Mouse (Mus musculus): ENCODE results near the gene Blm. TPM values are rescaled to one million over a fixed set of nuclear protein-coding genes. Genes with fewer than 3 reads are reported as not detected.

The Blm gene
- total and polyA plus RNA-seq, 3 experiments, result 24.1 to 56.2 (median 36.4) TPM

GRCm38 (mm10) chr7:80561271-80561670 lies 26.4 kb upstream of the Blm start:
- dilution Hi-C loops (cut with MboI; ENCODE audit: extremely low pct_ligation_motif_present, extremely low pct_unique_long_range_greater_than_20kb, low sequenced_read_pairs) (loop anchor here (25.0 kb wide), 1 partner anchor 174 kb away; the partner anchor contains the start of gene Fes), in situ Hi-C loops (cut with MboI; ENCODE audit: low pct_ligation_motif_present, low pct_unique_long_range_greater_than_20kb, low sequenced_read_pairs) (no loop called here)
- H3K9me3 ChIP-seq (replicated peaks; ENCODE audit: low read length), result peaks cover 2% of the 10 kb centered on the region
- H3K36me3 ChIP-seq (replicated peaks in 1 of 2; ENCODE audit: control insufficient read depth in 1 of 2, insufficient read depth in 1 of 2, low read length in 1 of 2), result no peaks in the 10 kb centered on the region
- no peak for TF ChIP-seq GABPA (IDR thresholded peaks at IDR 0.05; ENCODE audit: insufficient replicate concordance, low read depth, low read length)
- TF ChIP-seq ZKSCAN1 (IDR thresholded peaks at IDR 0.05; ENCODE audit: borderline replicate concordance, low read depth, low read length), result no peak
- no peak for TF ChIP-seq RAD21 (IDR thresholded peaks at IDR 0.05; ENCODE audit: low read depth, low read length)
- TF ChIP-seq NELFE (IDR thresholded peaks at IDR 0.05; ENCODE audit: low read depth, low read length), result no peak
- TF ChIP-seq ETS1 (conservative IDR thresholded peaks at IDR 0.05; ENCODE audit: low read depth, low read length), result no peak
- TF ChIP-seq CHD1 (IDR thresholded peaks at IDR 0.05; ENCODE audit: low read depth, low read length), result no peak
- no peak for TF ChIP-seq TBP (conservative IDR thresholded peaks at IDR 0.05; ENCODE audit: low read depth, low read length)
- TF ChIP-seq POLR2A (IDR thresholded peaks at IDR 0.05; ENCODE audit: low read depth, low read length), result no peak
- TF ChIP-seq HCFC1 (IDR thresholded peaks at IDR 0.05; ENCODE audit: low read depth, low read length), result no peak
- TF ChIP-seq USF2 (conservative IDR thresholded peaks at IDR 0.05; ENCODE audit: low read depth, low read length), result no peak
- TF ChIP-seq ZC3H11A (IDR thresholded peaks at IDR 0.05; ENCODE audit: low read depth, low read length), result no peak
- no peak for TF ChIP-seq PAX5 (IDR thresholded peaks at IDR 0.05; ENCODE audit: low read length)
- TF ChIP-seq E2F4 (IDR thresholded peaks at IDR 0.05; ENCODE audit: insufficient replicate concordance, low read depth, low read length), result no peak
- no peak overlapping the region for H3K9ac ChIP-seq (ENCODE audit: insufficient read depth, low read depth)
- H3K27ac ChIP-seq (ENCODE audit: insufficient read depth, low read depth), result no peak overlapping the region
- no peak for DNase-seq (ENCODE audit: extremely low read depth)
- no peak overlapping the region for H3K4me2 ChIP-seq (ENCODE audit: insufficient read depth, low read depth, poor library complexity, severe bottlenecking)
- H3K4me1 ChIP-seq (ENCODE audit: control insufficient read depth in 1 of 2, insufficient read depth in 2 of 2), result no peaks in the 10 kb centered on the region
- H3K4me3 ChIP-seq (replicated peaks in 1 of 3; ENCODE audit: low read depth in 2 of 3, low read length in 2 of 3, poor library complexity in 1 of 3), result no peak overlapping the region
- no peaks in the 10 kb centered on the region for H3K79me2 ChIP-seq (replicated peaks; ENCODE audit: control insufficient read depth, extremely low read depth, insufficient read depth, poor library complexity, severe bottlenecking)
- peaks cover 4% of the 10 kb centered on the region for H3K27me3 ChIP-seq (replicated peaks)

GRCm38 (mm10) chr7:80558572-80558971 lies 23.7 kb upstream of the Blm start:
- Histone ChIP-seq H3K79me2 (replicated peaks; ENCODE audit: control insufficient read depth, extremely low read depth, insufficient read depth, poor library complexity, severe bottlenecking) (no peaks in the 10 kb centered on the region), H3K27me3 (replicated peaks) (no peaks in the 10 kb centered on the region), H3K27ac (ENCODE audit: insufficient read depth, low read depth) (no peak overlapping the region), H3K36me3 (replicated peaks in 1 of 2; ENCODE audit: control insufficient read depth in 1 of 2, insufficient read depth in 1 of 2, low read length in 1 of 2) (no peaks in the 10 kb centered on the region), H3K9ac (ENCODE audit: insufficient read depth, low read depth) (no peak overlapping the region), H3K4me3 (replicated peaks in 1 of 3; ENCODE audit: low read depth in 2 of 3, low read length in 2 of 3, poor library complexity in 1 of 3) (no peak overlapping the region), H3K4me1 (ENCODE audit: control insufficient read depth in 1 of 2, insufficient read depth in 2 of 2) (peaks cover 10 to 13% of the 10 kb centered on the region in 2 experiments; a peak in 3 of 4 replicates), H3K9me3 (replicated peaks; ENCODE audit: low read length) (peaks cover 2% of the 10 kb centered on the region), H3K4me2 (ENCODE audit: insufficient read depth, low read depth, poor library complexity, severe bottlenecking) (no peak overlapping the region)
- no peak for DNase-seq (ENCODE audit: extremely low read depth)
- in situ Hi-C loops (cut with MboI; ENCODE audit: low pct_ligation_motif_present, low pct_unique_long_range_greater_than_20kb, low sequenced_read_pairs), result no loop called here
- TF ChIP-seq UBTF (IDR thresholded peaks at IDR 0.05; ENCODE audit: low read depth, low read length) (no peak), SIN3A (IDR thresholded peaks at IDR 0.05; ENCODE audit: low read length) (no peak), ZKSCAN1 (IDR thresholded peaks at IDR 0.05; ENCODE audit: borderline replicate concordance, low read depth, low read length) (no peak), SMC3 (IDR thresholded peaks at IDR 0.05; ENCODE audit: low read depth, low read length) (no peak), MXI1 (IDR thresholded peaks at IDR 0.05; ENCODE audit: low read depth, low read length) (no peak), EP300 (IDR thresholded peaks at IDR 0.05; ENCODE audit: low read length) (no peak), IRF4 (IDR thresholded peaks at IDR 0.05; ENCODE audit: low read depth, low read length) (no peak), TCF12 (IDR thresholded peaks at IDR 0.05; ENCODE audit: low read depth, low read length) (no peak), ETS1 (conservative IDR thresholded peaks at IDR 0.05; ENCODE audit: low read depth, low read length) (no peak), PAX5 (IDR thresholded peaks at IDR 0.05; ENCODE audit: low read length) (no peak), JUND (conservative IDR thresholded peaks at IDR 0.05; ENCODE audit: low read depth, low read length) (no peak), POLR2AphosphoS2 (IDR thresholded peaks at IDR 0.05; ENCODE audit: low read depth, low read length) (no peak), CHD1 (IDR thresholded peaks at IDR 0.05; ENCODE audit: low read depth, low read length) (no peak), MEF2A (IDR thresholded peaks at IDR 0.05; ENCODE audit: borderline replicate concordance, low read depth, low read length) (no peak), JUN (IDR thresholded peaks at IDR 0.05; ENCODE audit: insufficient read depth, low read depth, low read length) (no peak), CHD2 (IDR thresholded peaks at IDR 0.05; ENCODE audit: low read length) (no peak)
- dilution Hi-C loops (cut with MboI; ENCODE audit: extremely low pct_ligation_motif_present, extremely low pct_unique_long_range_greater_than_20kb, low sequenced_read_pairs), result loop anchor here (25.0 kb wide), 1 partner anchor 171 kb away; the partner anchor contains the start of gene Fes

Measured in CH12.LX (cell line).